Comparison of ENCODE assay signal across 8 mouse cellular contexts in genomic region chr2:152671642-152671999, GRCm38 (mm10). TPM values are rescaled to one million over a fixed set of nuclear protein-coding genes. Genes with fewer than 3 reads are reported as not detected.
DNase-seq lines count a peak whose midpoint lies in the region; ATAC-seq lines count a peak whose summit lies in the region.

No protein-coding gene starts in this region.

- H3K27me3 ChIP-seq in hindbrain, embryonic 10.5 days (ENCODE audit: insufficient read depth, poor library complexity, severe bottlenecking), result no peaks in the 10 kb centered on the region
- no peaks in the 10 kb centered on the region for H3K27me3 ChIP-seq in limb, embryonic 12.5 days
- H3K27me3 ChIP-seq in midbrain, embryonic 11.5 days (ENCODE audit: control insufficient read depth, insufficient read depth, low read length), result no peaks in the 10 kb centered on the region
- no peaks in the 10 kb centered on the region for H3K27me3 ChIP-seq in stomach, embryonic 14.5 days (ENCODE audit: control insufficient read depth, insufficient read depth, low read length)

- peak overlapping the region; percentile 98 for H3K27ac ChIP-seq in hindbrain, embryonic 10.5 days
- H3K27ac ChIP-seq in limb, embryonic 12.5 days, result no peak overlapping the region; the same call in 1 of the 2 replicates
- H3K27ac ChIP-seq in midbrain, embryonic 11.5 days (ENCODE audit: low read depth, low read length), result no peak overlapping the region
- H3K27ac ChIP-seq in stomach, embryonic 14.5 days (ENCODE audit: low read length), result peak overlapping the region; percentile 21; the same call in 1 of the 2 replicates

- peak overlapping the region; percentile 95; the same call in 1 of the 2 replicates for H3K9ac ChIP-seq in limb, embryonic 12.5 days (replicated peaks)
- H3K9ac ChIP-seq in midbrain, embryonic 11.5 days (ENCODE audit: low read length), result peak overlapping the region; percentile 96
- H3K9ac ChIP-seq in stomach, embryonic 14.5 days (replicated peaks; ENCODE audit: low read depth, low read length), result no peak overlapping the region; the same call in 1 of the 2 replicates

- 52% methylated on average over 5 of the region's 5 CpGs for WGBS in hindbrain, embryonic 10.5 days
- WGBS in limb, embryonic 12.5 days, result 41% methylated on average over 5 of the region's 5 CpGs
- WGBS in midbrain, embryonic 11.5 days, result 53% methylated on average over 5 of the region's 5 CpGs
- WGBS in stomach, embryonic 14.5 days, result 27% methylated on average over 5 of the region's 5 CpGs

- H3K4me3 ChIP-seq in hindbrain, embryonic 10.5 days, result peak overlapping the region; percentile 86
- peak overlapping the region; percentile 88 for H3K4me3 ChIP-seq in limb, embryonic 12.5 days (replicated peaks)
- peak overlapping the region; percentile 96 for H3K4me3 ChIP-seq in midbrain, embryonic 11.5 days (ENCODE audit: low read depth, low read length)
- peak overlapping the region; percentile 95 for H3K4me3 ChIP-seq in stomach, embryonic 14.5 days (ENCODE audit: low read depth, low read length)

- H3K36me3 ChIP-seq in hindbrain, embryonic 10.5 days, result peaks cover 55% of the 10 kb centered on the region
- H3K36me3 ChIP-seq in limb, embryonic 12.5 days, result peaks cover 48% of the 10 kb centered on the region
- peaks cover 12% of the 10 kb centered on the region; the same call in 1 of the 2 replicates for H3K36me3 ChIP-seq in midbrain, embryonic 11.5 days (ENCODE audit: control insufficient read depth, insufficient read depth, low read length)
- peaks cover 35% of the 10 kb centered on the region for H3K36me3 ChIP-seq in stomach, embryonic 14.5 days (ENCODE audit: control insufficient read depth, insufficient read depth, low read length)

- H3K9me3 ChIP-seq in hindbrain, embryonic 10.5 days, result no peaks in the 10 kb centered on the region
- no peaks in the 10 kb centered on the region for H3K9me3 ChIP-seq in limb, embryonic 12.5 days
- H3K9me3 ChIP-seq in midbrain, embryonic 11.5 days (ENCODE audit: control insufficient read depth, low read length), result no peaks in the 10 kb centered on the region
- H3K9me3 ChIP-seq in stomach, embryonic 14.5 days (ENCODE audit: control insufficient read depth, low read depth, low read length), result no peaks in the 10 kb centered on the region

- H3K4me2 ChIP-seq in limb, embryonic 12.5 days, result peak overlapping the region; percentile 85
- H3K4me2 ChIP-seq in midbrain, embryonic 11.5 days, result peak overlapping the region; percentile 83
- peak overlapping the region; percentile 90 for H3K4me2 ChIP-seq in stomach, embryonic 14.5 days (replicated peaks; ENCODE audit: low read depth, low read length)

- ATAC-seq in limb, embryonic 12.5 days (ENCODE audit: insufficient number of reproducible peaks, insufficient read depth, low FRiP score, low TSS enrichment, low read depth), result no peak
- ATAC-seq in midbrain, embryonic 11.5 days (ENCODE audit: low FRiP score), result no peak
- 0 out of 2 replicates have a peak, but pooled peaks have one; percentile 50 for ATAC-seq in stomach, embryonic 14.5 days (ENCODE audit: insufficient number of reproducible peaks, insufficient read depth, low FRiP score, low read depth)

- H3K4me1 ChIP-seq in hindbrain, embryonic 10.5 days (replicated peaks), result peaks cover 35% of the 10 kb centered on the region
- peaks cover 50% of the 10 kb centered on the region for H3K4me1 ChIP-seq in limb, embryonic 12.5 days (replicated peaks)
- peaks cover 22% of the 10 kb centered on the region for H3K4me1 ChIP-seq in midbrain, embryonic 11.5 days (ENCODE audit: control insufficient read depth, insufficient read depth, low read length)
- peaks cover 28% of the 10 kb centered on the region for H3K4me1 ChIP-seq in stomach, embryonic 14.5 days (ENCODE audit: control insufficient read depth, insufficient read depth, low read length)

- DNase-seq in 416B (ENCODE audit: low read depth) (peak; percentile 96), ES-CJ7 (ENCODE audit: low read depth, low spot score) (peak; percentile 92)
- DNase-seq in embryo, embryonic 9.5 days (ENCODE audit: extremely low spot score), result peak; percentile 14
- DNase-seq in hindbrain, embryonic 10.5 days (ENCODE audit: low spot score), result peak; percentile 39
- DNase-seq in midbrain, embryonic 11.5 days (ENCODE audit: low spot score, missing footprints), result no peak
- no peak for DNase-seq in urinary bladder, postnatal 4 days (ENCODE audit: low spot score in 2 of 2)

RNA-seq across cellular contexts. Expression of gene H13, which starts 2.4 kb away (rescaled TPM):
- polyA plus RNA-seq in hindbrain, embryonic 10.5 days (2016; fragmentation: Nextera tagmentation; extraction: Ambion mirVana), result 103 and 134 TPM in 2 replicates
- polyA plus RNA-seq in limb, embryonic 12.5 days (2016; fragmentation: Nextera tagmentation; extraction: Ambion mirVana), result 129 and 135 TPM in 2 replicates
- 117 and 119 TPM in 2 replicates for polyA plus RNA-seq in midbrain, embryonic 11.5 days (2014; fragmentation: Nextera tagmentation; extraction: Ambion mirVana)
- 120 and 122 TPM in 2 replicates for polyA plus RNA-seq in stomach, embryonic 14.5 days (2014; fragmentation: Nextera tagmentation; extraction: Ambion mirVana)

RNA-seq across cellular contexts. Expression of gene Mcts2, which starts 15.2 kb away (rescaled TPM):
- 41.1 and 48.7 TPM in 2 replicates for polyA plus RNA-seq in hindbrain, embryonic 10.5 days (2016; fragmentation: Nextera tagmentation; extraction: Ambion mirVana)
- polyA plus RNA-seq in limb, embryonic 12.5 days (2016; fragmentation: Nextera tagmentation; extraction: Ambion mirVana), result 36.3 and 39.2 TPM in 2 replicates
- 43.4 and 48.6 TPM in 2 replicates for polyA plus RNA-seq in midbrain, embryonic 11.5 days (2014; fragmentation: Nextera tagmentation; extraction: Ambion mirVana)
- polyA plus RNA-seq in stomach, embryonic 14.5 days (2014; fragmentation: Nextera tagmentation; extraction: Ambion mirVana), result 26.5 and 30.1 TPM in 2 replicates

RNA-seq across cellular contexts. Expression of gene Rem1, which starts 44.9 kb away (rescaled TPM):
- polyA plus RNA-seq in hindbrain, embryonic 10.5 days (2016; fragmentation: Nextera tagmentation; extraction: Ambion mirVana), result 0.35 and 0.37 TPM in 2 replicates
- 0.87 and 1.1 TPM in 2 replicates for polyA plus RNA-seq in limb, embryonic 12.5 days (2016; fragmentation: Nextera tagmentation; extraction: Ambion mirVana)
- polyA plus RNA-seq in midbrain, embryonic 11.5 days (2014; fragmentation: Nextera tagmentation; extraction: Ambion mirVana), result 0.18 and 0.22 TPM in 2 replicates
- polyA plus RNA-seq in stomach, embryonic 14.5 days (2014; fragmentation: Nextera tagmentation; extraction: Ambion mirVana), result 21.9 and 22.3 TPM in 2 replicates

RNA-seq across cellular contexts. Expression of gene Defb25, which starts 48.8 kb away (rescaled TPM):
- polyA plus RNA-seq in hindbrain, embryonic 10.5 days (2016; fragmentation: Nextera tagmentation; extraction: Ambion mirVana), result not detected in 2 replicates
- polyA plus RNA-seq in limb, embryonic 12.5 days (2016; fragmentation: Nextera tagmentation; extraction: Ambion mirVana), result not detected in 2 replicates
- not detected in 2 replicates for polyA plus RNA-seq in midbrain, embryonic 11.5 days (2014; fragmentation: Nextera tagmentation; extraction: Ambion mirVana)
- 3.9 TPM in 1 of 2 replicates, not detected in the other for polyA plus RNA-seq in stomach, embryonic 14.5 days (2014; fragmentation: Nextera tagmentation; extraction: Ambion mirVana)

Comparison
In these comparisons a context has a peak if more than half of its experiments do, and no peak if none do; other contexts are left out.
1. DNase-seq: peak in 416B (single experiment), ES-CJ7 (single experiment), embryo, embryonic 9.5 days (single experiment) and hindbrain, embryonic 10.5 days (single experiment); none in midbrain, embryonic 11.5 days (single experiment) and urinary bladder, postnatal 4 days (0 of 2).
2. H3K27ac ChIP-seq: peak in hindbrain, embryonic 10.5 days (single experiment) and stomach, embryonic 14.5 days (single experiment); none in limb, embryonic 12.5 days (single experiment) and midbrain, embryonic 11.5 days (single experiment).
3. RNA of gene Rem1, which starts 44.9 kb away (polyA plus RNA-seq): 21.9 to 22.3 TPM in stomach, embryonic 14.5 days; 0.87 to 1.1 TPM in limb, embryonic 12.5 days, 0.35 to 0.37 TPM in hindbrain, embryonic 10.5 days and 0.18 to 0.22 TPM in midbrain, embryonic 11.5 days; every median in the first group is over 10 times any median in the second.
4. Peak in every context shown above with its lines, with median percentiles within 50 percentile points of each other: H3K4me3 ChIP-seq and H3K4me2 ChIP-seq.